Mouse (Mus musculus): ENCODE measurements around the gene H6pd.

The H6pd gene

DNA sequence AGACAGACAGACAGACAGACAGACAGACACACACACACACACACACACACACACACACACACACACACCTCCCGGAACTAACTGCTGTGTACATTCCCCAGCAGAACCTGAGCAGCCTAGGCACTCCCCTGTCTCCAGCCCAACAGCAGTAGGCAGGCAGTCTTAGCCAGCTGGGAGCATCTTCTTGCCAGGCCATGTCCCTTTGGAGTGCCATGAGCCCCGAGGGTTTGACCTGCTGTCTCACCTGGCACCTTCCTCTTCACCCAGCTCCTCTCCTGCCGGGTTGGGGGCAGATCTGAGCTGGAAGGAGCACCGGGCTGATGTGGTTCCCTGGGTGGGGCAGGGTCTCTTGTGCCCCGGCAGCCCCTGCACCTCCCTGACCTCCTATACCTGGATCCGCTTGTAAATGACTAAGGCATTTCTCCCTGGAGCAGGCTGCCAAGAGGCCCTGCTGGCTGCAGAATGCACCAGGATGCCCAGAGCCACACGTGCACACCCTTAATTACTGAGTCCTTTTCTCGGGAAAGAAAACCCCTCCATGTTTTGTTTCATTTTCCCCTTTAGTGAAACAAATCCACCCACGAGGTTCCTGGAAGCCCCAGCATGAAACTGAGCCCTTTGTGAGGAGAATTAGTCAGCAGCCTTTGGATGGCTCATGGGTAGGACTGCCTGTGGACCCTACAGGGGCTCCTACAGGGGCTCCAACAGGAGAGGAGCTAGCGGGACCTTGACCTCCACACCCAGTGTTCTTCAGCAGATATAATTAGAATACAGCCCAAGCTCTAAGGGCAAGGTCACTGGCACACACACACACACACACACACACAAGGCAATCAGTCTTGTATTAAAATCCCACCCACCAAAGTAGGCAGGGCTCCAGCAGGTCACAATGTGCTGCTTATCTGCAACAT is 65.7 kb downstream of the H6pd start:
- DNase-seq (ENCODE audit: low spot score in 2 of 2) = no peak

DNA sequence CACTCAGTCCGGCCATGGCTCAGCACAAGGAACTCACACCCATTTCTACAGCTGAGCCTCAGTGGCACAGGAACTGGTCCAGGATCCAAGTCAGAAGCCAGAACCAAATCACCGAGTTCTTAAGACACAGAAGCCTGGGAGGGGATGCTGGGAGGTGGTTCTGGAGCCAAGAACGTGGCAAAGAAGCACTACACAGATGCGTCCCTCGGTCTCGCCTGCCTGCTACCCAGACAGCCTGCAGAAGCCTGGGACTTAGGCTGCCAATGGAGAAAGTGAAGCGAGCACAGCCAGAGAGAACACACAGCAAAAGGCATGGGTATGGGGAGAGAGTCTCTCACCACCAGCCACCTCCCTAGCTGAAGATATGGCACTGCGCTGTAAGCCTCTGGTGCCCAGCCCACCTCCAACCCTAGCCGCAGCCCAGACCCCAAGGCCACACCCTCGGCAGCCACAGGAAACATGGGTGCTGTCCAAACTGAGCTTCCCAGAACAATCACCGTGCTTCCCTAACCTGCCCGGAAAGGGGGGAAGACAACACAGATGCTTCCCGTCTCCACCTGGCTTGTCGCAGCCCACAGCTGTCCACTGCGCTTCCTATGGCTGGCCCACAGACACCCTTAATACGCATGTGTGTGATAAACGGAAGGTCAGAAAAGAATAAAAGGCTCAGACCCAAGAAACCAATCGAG is 67.6 kb downstream of the H6pd start:
- DNase-seq (ENCODE audit: low spot score in 2 of 2) = no peak

DNA sequence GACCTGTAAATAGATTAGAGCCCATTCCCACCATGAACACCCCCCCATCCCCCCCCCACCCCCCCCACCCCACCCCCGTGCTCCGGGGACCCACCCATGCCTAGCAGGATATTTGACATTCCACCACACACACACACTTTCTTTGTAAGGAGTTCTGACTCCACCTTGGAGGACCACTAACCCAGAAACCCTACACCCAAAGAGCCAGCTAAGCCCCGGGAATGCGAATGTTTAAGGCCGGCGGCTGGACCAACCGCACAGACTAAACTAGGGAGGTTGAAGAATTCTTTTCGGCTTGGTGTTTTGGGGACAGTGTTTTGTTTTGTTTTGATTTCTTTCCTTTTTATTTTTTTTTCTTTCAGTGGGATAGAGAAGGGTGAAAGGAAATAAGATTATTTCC is 70.1 kb downstream of the H6pd start:
- DNase-seq (ENCODE audit: low spot score in 2 of 2) = no peak

DNA sequence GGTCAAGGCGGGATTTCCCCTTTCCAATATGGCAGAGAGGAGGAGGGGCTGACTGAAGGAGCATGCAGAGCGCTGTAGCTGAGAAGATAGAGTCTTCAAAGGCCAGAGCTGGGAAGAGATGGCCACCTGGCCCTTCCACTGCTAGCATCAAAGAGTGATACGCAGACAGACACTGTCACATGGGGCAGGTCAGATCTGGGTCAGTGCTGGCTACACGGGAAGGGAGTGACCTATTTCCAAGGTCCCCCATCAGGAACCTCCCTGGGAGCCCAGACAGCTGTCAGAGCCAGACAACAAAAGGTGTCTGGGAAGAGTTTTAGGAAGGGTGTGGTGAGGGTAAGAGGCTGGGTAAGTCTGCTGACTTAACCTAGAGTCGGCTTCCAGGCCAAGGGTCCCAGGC is 71.9 kb downstream of the H6pd start:
- no peak for DNase-seq (ENCODE audit: low spot score in 2 of 2)

DNA sequence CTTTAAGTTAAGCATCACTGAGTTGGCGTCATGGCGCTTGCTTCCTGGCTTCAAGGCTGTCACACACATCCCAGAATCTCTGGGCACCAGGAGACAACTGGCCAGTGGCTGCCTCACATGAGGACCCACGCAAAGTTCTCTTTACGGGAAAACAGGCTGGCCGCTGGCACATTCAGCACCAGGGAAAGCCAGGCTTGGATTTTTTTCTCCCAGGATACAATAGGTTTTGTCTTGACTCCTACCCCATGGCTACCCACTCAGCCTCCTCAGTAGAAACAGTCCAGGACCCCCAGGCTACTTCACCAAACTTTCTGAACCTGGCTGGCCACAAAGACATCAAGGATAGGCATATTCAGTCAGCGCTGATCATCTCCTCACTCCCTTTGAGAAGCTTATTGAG is 73.4 kb downstream of the H6pd start:
- DNase-seq (ENCODE audit: low spot score in 2 of 2) = no peak

DNA sequence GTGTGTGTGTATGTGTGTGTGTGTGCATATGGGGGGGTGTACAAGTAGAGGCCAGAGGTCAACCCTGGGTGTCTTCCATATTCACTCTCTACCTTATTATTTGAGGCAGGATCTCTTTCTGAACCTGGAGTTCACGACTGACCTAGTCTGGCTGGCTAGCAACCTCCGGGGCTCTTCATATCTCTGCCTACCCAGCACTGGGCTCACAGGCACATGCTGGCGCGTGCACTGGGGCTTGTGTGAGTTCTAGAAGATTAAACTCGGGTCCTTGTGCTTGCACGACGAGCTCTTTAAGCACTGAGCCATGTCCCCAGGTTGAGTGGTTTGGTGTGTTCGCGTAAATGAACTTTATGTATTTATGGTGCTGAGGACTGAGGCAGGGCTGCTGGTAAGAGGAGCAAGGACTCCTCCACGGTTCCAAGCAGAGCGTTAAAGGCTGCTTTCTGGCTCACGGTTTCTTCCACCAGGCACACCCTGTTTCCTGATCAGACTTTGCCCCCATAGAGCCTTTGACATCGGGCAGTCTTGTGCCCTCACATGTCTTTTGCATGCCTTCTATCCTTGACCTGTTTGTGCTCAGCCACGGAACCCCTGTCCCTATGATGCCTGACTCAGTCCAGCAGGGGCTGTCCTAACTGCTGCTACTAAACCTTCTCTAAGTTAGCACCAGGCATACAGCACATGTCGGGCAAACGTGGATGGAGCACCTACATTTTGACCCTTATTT is 75.1 kb downstream of the H6pd start:
- DNase-seq (ENCODE audit: low spot score in 2 of 2) = no peak

DNA sequence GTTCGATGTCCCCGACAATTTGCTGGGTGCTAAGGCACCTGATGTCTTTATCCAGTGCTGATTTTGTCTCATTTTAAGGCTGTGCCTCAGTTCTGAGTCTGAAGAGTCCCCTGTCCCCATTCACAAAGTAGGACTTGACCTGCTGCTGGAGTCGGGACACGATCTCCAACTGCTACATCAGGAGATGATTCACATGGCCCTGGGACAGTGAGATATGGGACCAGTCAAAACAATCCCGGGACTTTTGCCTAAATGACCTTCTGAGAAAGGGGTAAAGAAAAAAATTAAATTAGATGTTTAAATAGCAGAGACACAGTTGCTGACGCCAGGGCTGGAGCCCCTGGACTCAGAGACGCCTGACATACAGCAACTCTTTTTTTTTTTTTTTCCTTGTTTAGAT is 75.8 kb downstream of the H6pd start:
- no peak for DNase-seq (ENCODE audit: low spot score in 2 of 2)

DNA sequence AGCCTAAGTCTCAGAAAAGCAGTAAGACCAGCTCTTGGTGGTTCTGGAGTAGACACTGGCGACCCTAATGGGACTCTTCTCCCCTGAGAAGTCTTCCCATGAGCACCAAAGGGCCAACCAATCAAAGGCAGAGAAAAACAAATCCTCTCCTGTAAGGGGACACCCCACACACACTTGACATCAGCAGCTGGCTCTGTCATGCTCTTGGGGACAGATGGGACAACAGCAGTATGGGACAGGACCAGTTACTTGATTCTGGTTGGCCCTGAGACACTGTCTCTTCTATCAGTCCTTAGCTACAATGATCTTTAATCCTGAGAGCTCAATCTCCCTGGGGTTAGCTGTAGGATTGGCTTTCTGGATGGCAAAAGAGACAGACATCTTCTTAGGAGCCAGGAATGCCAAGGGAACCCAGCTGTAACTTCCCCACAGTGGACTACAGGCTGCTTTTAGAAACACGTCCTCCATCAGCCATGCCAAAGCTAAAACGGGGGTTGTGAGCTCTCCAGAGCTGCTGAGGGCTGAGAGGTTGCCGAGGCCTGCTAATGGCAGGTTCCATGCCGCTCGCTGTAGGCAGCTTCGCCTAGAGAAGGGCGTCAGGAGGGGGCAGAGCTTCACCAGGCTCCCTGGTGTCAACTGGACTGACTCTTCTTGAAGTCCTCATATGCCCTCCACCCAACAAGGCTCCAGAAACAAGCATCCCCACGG is 76.6 kb downstream of the H6pd start:
- DNase-seq (ENCODE audit: low spot score in 2 of 2) = no peak

DNA sequence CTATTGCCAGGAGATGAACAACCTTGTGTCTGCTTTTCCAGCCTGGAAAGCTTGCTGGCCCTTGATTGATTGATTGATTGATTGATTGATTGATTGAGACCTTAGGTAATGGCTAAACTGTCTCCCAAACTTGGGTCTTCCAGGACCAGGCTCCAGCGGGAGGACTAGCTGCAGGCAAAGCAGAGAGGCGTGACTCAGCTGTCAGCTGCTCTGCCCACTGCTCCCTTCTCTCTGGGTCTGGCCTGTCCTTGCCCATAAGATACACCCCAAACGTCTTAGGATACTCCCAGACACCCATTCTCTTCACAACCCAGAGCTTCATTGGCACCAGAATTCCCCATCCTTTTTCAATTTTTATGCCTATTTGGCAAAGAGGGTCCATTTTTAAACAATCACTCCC is 78.1 kb downstream of the H6pd start:
- DNase-seq (ENCODE audit: low spot score in 2 of 2) = no peak
